Mouse (Mus musculus) ES-E14 (cell line): Measurements from ENCODE around the gene Mrpl33.

Experiments
- CHD2 ChIP-seq: IDR thresholded peaks from 2 replicates; pipeline ENCODE4 v1.6.1; 2014; ENCODE audit warnings: mild to moderate bottlenecking, low read depth, low read length, inconsistent platforms
- HCFC1 ChIP-seq: IDR thresholded peaks from 2 replicates; pipeline ENCODE4 v1.6.1; 2012; ENCODE audit warnings: low read length, inconsistent platforms, borderline replicate concordance; ENCODE audit not compliant: insufficient read depth
- MAFK ChIP-seq: IDR thresholded peaks from 2 replicates; pipeline ENCODE4 v1.6.1; 2014; ENCODE audit warnings: mild to moderate bottlenecking, low read depth, low read length, inconsistent platforms; ENCODE audit not compliant: insufficient read depth
- ZC3H11A ChIP-seq: IDR thresholded peaks from 2 replicates; pipeline ENCODE4 v1.6.1; 2012; ENCODE audit warnings: low read depth, mild to moderate bottlenecking, inconsistent platforms, low read length, borderline replicate concordance
- ZNF384 ChIP-seq: IDR thresholded peaks from 2 replicates; pipeline ENCODE4 v1.6.1; 2012; ENCODE audit warnings: low read depth, low read length, inconsistent platforms

DNA sequence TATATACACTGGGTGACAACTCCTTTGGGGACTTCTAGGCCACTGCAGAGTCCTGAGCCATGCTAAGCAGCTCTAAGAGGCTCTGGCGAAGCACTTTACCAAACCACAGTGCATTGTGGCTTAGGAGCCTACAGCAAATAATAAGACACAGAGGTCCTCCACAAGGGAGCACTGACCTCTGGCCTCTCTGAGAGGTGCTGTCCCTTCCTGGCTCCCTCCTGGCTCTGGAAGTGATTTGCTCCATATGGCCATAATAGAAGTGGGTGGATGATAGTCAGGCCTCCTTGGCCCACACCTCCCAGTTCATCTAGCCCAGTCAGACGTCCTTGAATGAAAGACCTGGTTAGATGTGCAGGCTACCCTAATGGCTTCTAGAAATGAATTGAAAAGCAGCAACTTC lies 8.7 kb upstream of the Mrpl33 start:
- TF ChIP-seq ZC3H11A: no peak
- no peak for TF ChIP-seq CHD2
- no peak for TF ChIP-seq ZNF384
- no peak for TF ChIP-seq MAFK
- TF ChIP-seq HCFC1: no peak
